Mouse (Mus musculus) forebrain, embryonic 10.5 days (tissue): ENCODE data around the gene Fras1. TPM values are rescaled to one million over a fixed set of nuclear protein-coding genes. Genes with fewer than 3 reads are reported as not detected.
A peak's percentile ranks its signal among the peaks of the same experiment; 100 is the strongest.

Experiments
- DNase-seq: peaks from one replicate; pipeline ENCODE4 v3.0.0-alpha.2; 2017; ENCODE audit warnings: low spot score; ENCODE audit errors: extremely low spot score
- H3K27ac ChIP-seq: fragments of 300-500 bp; sonication (generic); 2 replicates; pipeline ENCODE4 v1.5.1; 2016; ENCODE audit warnings: mild to moderate bottlenecking
- H3K27me3 ChIP-seq: fragments of 300-500 bp; sonication (generic); 2 replicates; pipeline ENCODE4 v1.6.1; 2016; ENCODE audit warnings: mild to moderate bottlenecking; ENCODE audit not compliant: poor library complexity, severe bottlenecking
- H3K36me3 ChIP-seq: fragments of 300-500 bp; sonication (generic); replicated peaks from 2 replicates; pipeline ENCODE4 v1.6.1; 2016; ENCODE audit warnings: mild to moderate bottlenecking, moderate library complexity
- H3K4me1 ChIP-seq: fragments of 300-500 bp; sonication (generic); 2 replicates; pipeline ENCODE4 v1.6.1; 2016
- H3K4me3 ChIP-seq: fragments of 300-500 bp; sonication (generic); 2 replicates; pipeline ENCODE4 v1.5.1; 2016; ENCODE audit warnings: mild to moderate bottlenecking, moderate library complexity
- H3K9me3 ChIP-seq: fragments of 300-500 bp; sonication (generic); 2 replicates; pipeline ENCODE4 v1.6.1; 2016; ENCODE audit warnings: mild to moderate bottlenecking, moderate library complexity
- WGBS: fragments of 180-500 bp; shearing (Covaris S2); methylation state at CpG from one replicate; pipeline ENCODE4 v1.1.7; 2016; 5-methylcytosine and 5-hydroxymethylcytosine counted together
- polyA plus RNA-seq: library from polyadenylated mRNA; unstranded; fragments of >200 nt; fragmentation: Nextera tagmentation; extraction: Ambion mirVana; gene quantifications from 2 replicates; pipeline ENCODE4 v1.2.1, GENCODE M21; 2016

The Fras1 gene
- polyA plus RNA-seq, 1 experiment from 2014 or later: 9.8 TPM

GRCm38 (mm10) chr5:96618008-96618407, 244.3 kb downstream of the Fras1 start:
- DNase-seq: no peak
- H3K27ac ChIP-seq: no peak overlapping the region
- H3K27me3 ChIP-seq: no peaks in the 10 kb centered on the region
- 0 out of 2 replicates have a peak, but pooled peaks cover 3% of the 10 kb centered on the region for H3K36me3 ChIP-seq
- no peaks in the 10 kb centered on the region for H3K9me3 ChIP-seq
- H3K4me1 ChIP-seq: 0 out of 2 replicates have a peak, but pooled peaks cover 3% of the 10 kb centered on the region
- WGBS: 63% methylated on average over 2 of the region's 2 CpGs
- H3K4me3 ChIP-seq: no peak overlapping the region

- H3K9me3 ChIP-seq: no peaks in the 10 kb centered on the region
- H3K4me1 ChIP-seq: 0 out of 2 replicates have a peak, but pooled peaks cover 3% of the 10 kb centered on the region
- 0 out of 2 replicates have a peak, but pooled peaks cover 3% of the 10 kb centered on the region for H3K36me3 ChIP-seq
- H3K4me3 ChIP-seq: no peak overlapping the region
- no peak overlapping the region for H3K27ac ChIP-seq
- 92% methylated on average over 2 of the region's 2 CpGs for WGBS
- DNase-seq: no peak
- no peaks in the 10 kb centered on the region for H3K27me3 ChIP-seq
Measured at GRCm38 (mm10) chr5:96620209-96620608, 246.5 kb downstream of the Fras1 start.

DNA sequence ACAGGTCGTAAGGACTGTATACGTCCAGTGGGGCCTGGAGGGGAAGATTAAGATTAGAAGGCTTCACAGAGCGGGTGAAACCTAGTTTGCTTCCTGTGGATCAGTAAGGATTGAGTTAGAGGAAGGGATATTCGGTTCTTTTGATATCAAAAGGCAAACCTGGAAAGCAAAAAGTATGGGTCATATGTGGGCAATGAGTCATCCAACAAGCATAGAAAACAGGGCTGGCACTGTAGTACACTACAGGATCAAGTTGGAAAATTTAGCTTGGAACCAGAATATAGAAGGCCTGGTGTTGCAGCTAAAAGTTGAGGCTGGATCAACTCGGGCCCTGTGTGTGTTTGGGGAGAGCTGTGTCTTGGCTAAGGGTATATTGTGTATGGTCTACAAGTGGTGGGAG, 246.9 kb downstream of the Fras1 start:
- DNase-seq: no peak
- no peaks in the 10 kb centered on the region for H3K9me3 ChIP-seq
- no peak overlapping the region for H3K4me3 ChIP-seq
- WGBS: 94% methylated on average over 5 of the region's 5 CpGs
- no peak overlapping the region for H3K27ac ChIP-seq
- no peaks in the 10 kb centered on the region for H3K27me3 ChIP-seq
- H3K36me3 ChIP-seq: 0 out of 2 replicates have a peak, but pooled peaks cover 3% of the 10 kb centered on the region
- H3K4me1 ChIP-seq: 0 out of 2 replicates have a peak, but pooled peaks cover 3% of the 10 kb centered on the region

DNA sequence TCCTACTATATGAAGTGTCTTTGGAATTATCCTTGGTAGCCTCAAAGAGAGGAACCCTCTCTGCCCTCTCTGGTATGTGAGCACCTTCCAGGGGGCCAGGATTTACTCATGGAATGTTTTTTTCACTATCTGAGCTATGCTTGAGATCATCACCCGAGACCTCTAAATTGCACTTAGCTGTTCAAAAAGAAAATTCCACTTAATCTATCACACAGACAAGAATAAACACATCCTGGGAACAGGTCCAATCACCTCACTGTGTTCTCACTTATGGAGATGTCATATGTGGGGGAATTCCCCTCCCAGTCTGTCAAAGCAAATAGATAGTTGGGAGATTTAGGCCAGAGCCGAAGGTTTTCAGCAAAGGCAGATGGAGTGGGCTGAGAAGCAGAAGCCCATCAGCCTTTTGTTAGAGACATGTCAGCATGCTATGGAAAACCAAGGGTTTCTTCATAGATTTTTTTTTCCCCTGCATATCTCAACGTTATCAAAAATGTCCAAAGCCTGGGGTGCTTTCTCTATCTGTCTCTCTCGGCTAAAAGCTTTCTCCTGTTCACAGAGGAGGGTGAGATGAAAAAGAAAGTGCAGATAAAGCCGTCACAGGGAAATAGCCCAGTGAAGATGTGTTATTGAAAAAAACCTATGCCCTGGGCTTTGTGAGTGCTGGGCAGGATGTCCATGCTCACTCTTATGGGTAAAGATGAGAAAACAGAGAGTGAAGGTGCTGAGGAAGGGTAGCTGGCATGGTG, 249.0 kb downstream of the Fras1 start:
- DNase-seq: no peak
- no peaks in the 10 kb centered on the region for H3K4me1 ChIP-seq
- H3K27ac ChIP-seq: no peak overlapping the region
- 0 out of 2 replicates have a peak, but pooled peaks cover 3% of the 10 kb centered on the region for H3K36me3 ChIP-seq
- 84% methylated on average over 5 of the region's 5 CpGs for WGBS
- H3K4me3 ChIP-seq: no peak overlapping the region
- H3K9me3 ChIP-seq: no peaks in the 10 kb centered on the region
- no peaks in the 10 kb centered on the region for H3K27me3 ChIP-seq

DNA sequence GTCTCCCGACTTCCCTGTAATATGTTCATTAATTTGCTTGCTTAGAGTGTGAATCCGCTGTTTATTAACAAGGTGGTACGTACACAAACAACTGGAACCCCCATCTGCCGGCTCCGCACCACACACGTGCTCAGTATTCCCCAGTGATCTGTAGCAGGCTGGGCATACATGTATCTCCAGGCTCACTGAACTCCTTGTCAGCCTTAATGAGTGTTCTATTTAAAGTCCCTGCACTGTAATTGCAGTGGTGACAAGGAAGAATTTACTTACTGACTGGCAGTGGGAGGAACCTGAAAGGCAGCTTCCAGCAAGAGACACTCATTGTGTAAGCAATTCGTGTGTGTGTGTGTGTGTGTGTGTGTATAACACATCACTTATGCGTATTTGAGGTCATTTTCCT, 256.1 kb downstream of the Fras1 start:
- WGBS: 91% methylated on average over 8 of the region's 8 CpGs
- Histone ChIP-seq H3K36me3 (no peaks in the 10 kb centered on the region), H3K9me3 (no peaks in the 10 kb centered on the region), H3K27ac (no peak overlapping the region), H3K4me3 (no peak overlapping the region), H3K4me1 (no peaks in the 10 kb centered on the region), H3K27me3 (no peaks in the 10 kb centered on the region)
- DNase-seq: no peak

GRCm38 (mm10) chr5:96635146-96635862, 261.5 kb downstream of the Fras1 start:
- Histone ChIP-seq H3K4me3 (no peak overlapping the region), H3K27ac (no peak overlapping the region), H3K36me3 (no peaks in the 10 kb centered on the region), H3K9me3 (no peaks in the 10 kb centered on the region), H3K4me1 (no peaks in the 10 kb centered on the region), H3K27me3 (peaks cover 3% of the 10 kb centered on the region; the same call in 1 of the 2 replicates)
- no peak for DNase-seq
- 75% methylated on average over 17 of the region's 17 CpGs for WGBS

- 86% methylated on average over 5 of the region's 5 CpGs for WGBS
- DNase-seq: no peak
- Histone ChIP-seq H3K4me3 (no peak overlapping the region), H3K27ac (no peak overlapping the region), H3K27me3 (peaks cover 3% of the 10 kb centered on the region; the same call in 1 of the 2 replicates), H3K36me3 (no peaks in the 10 kb centered on the region), H3K9me3 (no peaks in the 10 kb centered on the region), H3K4me1 (no peaks in the 10 kb centered on the region)
Measured at GRCm38 (mm10) chr5:96635866-96636265, 262.1 kb downstream of the Fras1 start.

DNA sequence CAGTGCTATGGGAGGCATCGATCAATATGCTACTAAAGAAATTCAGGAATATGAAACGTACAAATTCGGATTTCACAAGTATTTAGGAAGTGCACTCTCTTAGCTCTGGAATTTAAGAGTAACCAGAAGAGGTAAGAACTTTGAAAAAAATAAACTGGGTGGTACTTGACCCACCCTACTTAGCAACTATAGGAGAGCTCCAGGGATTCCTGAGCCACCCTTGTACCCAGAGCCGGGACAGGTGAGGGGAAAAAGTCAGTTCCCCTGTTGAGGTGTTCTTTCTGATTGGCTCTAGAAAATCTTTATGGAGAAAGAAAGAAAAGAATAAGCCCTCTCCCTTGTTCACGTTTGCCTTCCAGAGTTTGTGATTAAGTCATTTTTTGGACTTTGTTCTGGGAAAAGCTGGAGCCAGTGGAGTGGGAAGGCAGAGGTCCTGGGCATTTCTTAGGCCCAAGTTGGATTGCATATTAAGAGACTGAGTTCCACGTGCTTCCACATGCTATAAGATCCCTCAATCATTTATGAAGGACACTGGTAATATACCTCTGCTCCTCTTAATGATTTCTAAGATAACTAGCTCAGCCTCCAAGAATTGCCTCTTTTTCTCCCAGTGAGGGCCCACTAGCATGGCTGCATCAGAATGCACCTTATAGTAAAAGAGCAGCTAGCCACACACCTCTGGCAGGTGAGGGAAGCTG, 265.6 kb downstream of the Fras1 start:
- no peaks in the 10 kb centered on the region for H3K36me3 ChIP-seq
- H3K9me3 ChIP-seq: no peaks in the 10 kb centered on the region
- no peak for DNase-seq
- 86% methylated on average over 6 of the region's 6 CpGs for WGBS
- H3K27ac ChIP-seq: no peak overlapping the region
- H3K27me3 ChIP-seq: peaks cover 3% of the 10 kb centered on the region; the same call in 1 of the 2 replicates
- H3K4me1 ChIP-seq: peaks cover 5% of the 10 kb centered on the region
- no peak overlapping the region for H3K4me3 ChIP-seq

GRCm38 (mm10) chr5:96641297-96641696, 267.5 kb downstream of the Fras1 start:
- H3K4me3 ChIP-seq: no peak overlapping the region
- H3K36me3 ChIP-seq: 0 out of 2 replicates have a peak, but pooled peaks cover 4% of the 10 kb centered on the region
- no peak overlapping the region for H3K27ac ChIP-seq
- no peaks in the 10 kb centered on the region for H3K9me3 ChIP-seq
- peaks cover 8% of the 10 kb centered on the region for H3K4me1 ChIP-seq
- DNase-seq: no peak
- peaks cover 3% of the 10 kb centered on the region; the same call in 1 of the 2 replicates for H3K27me3 ChIP-seq
- WGBS: 88% methylated on average over 2 of the region's 2 CpGs

DNA sequence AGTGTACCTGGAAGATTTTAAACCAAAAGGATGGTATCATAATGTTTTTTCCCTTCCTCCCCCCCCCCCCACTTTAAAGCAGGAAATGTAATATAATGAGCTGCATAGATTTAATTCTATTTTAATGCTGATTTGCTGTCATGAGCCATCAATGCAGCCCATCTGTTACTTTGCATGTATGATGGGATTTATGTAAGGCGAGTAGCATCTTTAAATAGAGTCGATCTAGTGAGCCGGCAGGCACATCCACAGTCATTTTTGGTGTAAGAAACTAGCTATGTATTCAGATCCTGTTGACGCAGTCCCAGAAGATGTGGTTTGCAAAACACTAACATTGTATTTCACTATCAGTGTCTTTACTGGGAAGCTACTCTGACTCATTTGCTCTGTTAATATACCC, 301.9 kb downstream of the Fras1 start:
- Histone ChIP-seq H3K27me3 (no peaks in the 10 kb centered on the region), H3K27ac (no peak overlapping the region), H3K9me3 (no peaks in the 10 kb centered on the region), H3K4me3 (no peak overlapping the region), H3K36me3 (no peaks in the 10 kb centered on the region), H3K4me1 (peaks cover 7% of the 10 kb centered on the region)
- no peak for DNase-seq
- 96% methylated on average over 4 of the region's 4 CpGs for WGBS

GRCm38 (mm10) chr5:96677498-96677897, 303.7 kb downstream of the Fras1 start:
- Histone ChIP-seq H3K9me3 (no peaks in the 10 kb centered on the region), H3K27me3 (no peaks in the 10 kb centered on the region), H3K4me1 (peaks cover 15% of the 10 kb centered on the region), H3K27ac (no peak overlapping the region), H3K4me3 (no peak overlapping the region), H3K36me3 (0 out of 2 replicates have a peak, but pooled peaks cover 3% of the 10 kb centered on the region)
- 33% methylated on average over 2 of the region's 2 CpGs for WGBS
- no peak for DNase-seq

- Histone ChIP-seq H3K27me3 (no peaks in the 10 kb centered on the region), H3K9me3 (no peaks in the 10 kb centered on the region), H3K27ac (0 out of 2 replicates have a peak overlapping the region, but pooled peaks have one; percentile 30), H3K36me3 (peaks cover 13% of the 10 kb centered on the region), H3K4me1 (peaks cover 15% of the 10 kb centered on the region), H3K4me3 (no peak overlapping the region)
- no peak for DNase-seq
- 51% methylated on average over 3 of the region's 3 CpGs for WGBS
Measured at GRCm38 (mm10) chr5:96681085-96681484, 307.3 kb downstream of the Fras1 start.
